Mouse (Mus musculus) liver, embryonic 11.5 days (tissue): ENCODE measurements at regions not wholly inside any gene's neighbourhood (a gene's known extent, or its start where the extent isn't known, plus 50 kb on each side); places are given as distances from the start of the nearest gene placed in this dataset.

ENCODE experiments used
- ATAC-seq: fragments of 200-750 bp; cut with Nextera tagmentation; replicated peaks from 2 replicates; pipeline ENCODE4 v1.8.0; 2017; ENCODE audit warnings: moderate number of reproducible peaks, mild to moderate bottlenecking, moderate TSS enrichment, moderate library complexity; ENCODE audit not compliant: low FRiP score
- DNase-seq: peaks from one replicate; pipeline ENCODE4 v3.0.0-alpha.2; 2017; ENCODE audit warnings: low spot score
- H3K27ac ChIP-seq: fragments of 300-500 bp; sonication (generic); 2 replicates; pipeline ENCODE4 v1.5.1; 2014; ENCODE audit warnings: mild to moderate bottlenecking, low read depth, low read length, control low read depth
- H3K27me3 ChIP-seq: fragments of 300-500 bp; sonication (generic); replicated peaks from 2 replicates; pipeline ENCODE4 v1.6.1; 2014; ENCODE audit warnings: low read length, mixed read lengths; ENCODE audit not compliant: control insufficient read depth, insufficient read depth
- H3K36me3 ChIP-seq: fragments of 300-500 bp; sonication (generic); 2 replicates; pipeline ENCODE4 v1.6.1; 2014; ENCODE audit warnings: mild to moderate bottlenecking, low read length, moderate library complexity, mixed read lengths; ENCODE audit not compliant: control insufficient read depth, insufficient read depth
- H3K4me1 ChIP-seq: fragments of 300-500 bp; sonication (generic); replicated peaks from 2 replicates; pipeline ENCODE4 v1.6.1; 2014; ENCODE audit warnings: low read length, mixed read lengths; ENCODE audit not compliant: control insufficient read depth, insufficient read depth
- H3K4me2 ChIP-seq: fragments of 300-500 bp; sonication (generic); 2 replicates; pipeline ENCODE4 v1.6.1; 2014; ENCODE audit warnings: mild to moderate bottlenecking, control low read depth, moderate library complexity
- H3K4me3 ChIP-seq: fragments of 300-500 bp; sonication (generic); 2 replicates; pipeline ENCODE4 v1.5.1; 2014; ENCODE audit warnings: low read depth, low read length, control low read depth
- H3K9ac ChIP-seq: fragments of 300-500 bp; sonication (generic); 2 replicates; pipeline ENCODE4 v1.6.1; 2014; ENCODE audit warnings: low read depth, low read length, control low read depth
- H3K9me3 ChIP-seq: fragments of 300-500 bp; sonication (generic); 2 replicates; pipeline ENCODE4 v1.6.1; 2016; ENCODE audit warnings: low read length, inconsistent platforms, mixed read lengths; ENCODE audit not compliant: control insufficient read depth
- WGBS: fragments of 180-500 bp; shearing (Covaris S2); extraction: QIAGEN DNeasy Blood & Tissue Kit; methylation state at CpG from one replicate; pipeline ENCODE4 v1.1.7; 2014; 5-methylcytosine and 5-hydroxymethylcytosine counted together

- no peak overlapping the region for H3K27ac ChIP-seq
- H3K27me3 ChIP-seq: no peaks in the 10 kb centered on the region
- 38% methylated on average over 4 of the region's 4 CpGs for WGBS
- H3K4me2 ChIP-seq: no peak overlapping the region
- no peaks in the 10 kb centered on the region for H3K36me3 ChIP-seq
- no peaks in the 10 kb centered on the region for H3K4me1 ChIP-seq
- H3K9me3 ChIP-seq: no peaks in the 10 kb centered on the region
- H3K9ac ChIP-seq: no peak overlapping the region
- DNase-seq: no peak
- no peak overlapping the region for H3K4me3 ChIP-seq
- no peak for ATAC-seq
Measured at GRCm38 (mm10) chr2:34088832-34089231, 201.1 kb upstream of the Mvb12b start.

GRCm38 (mm10) chr2:34086130-34086529 is 198.4 kb upstream of the Mvb12b start:
- ATAC-seq: no peak
- Histone ChIP-seq H3K36me3 (no peaks in the 10 kb centered on the region), H3K4me3 (no peak overlapping the region), H3K9me3 (no peaks in the 10 kb centered on the region), H3K4me2 (no peak overlapping the region), H3K9ac (no peak overlapping the region), H3K4me1 (no peaks in the 10 kb centered on the region), H3K27me3 (no peaks in the 10 kb centered on the region), H3K27ac (no peak overlapping the region)
- no peak for DNase-seq
- WGBS: 71% methylated on average over 3 of the region's 3 CpGs

GRCm38 (mm10) chr2:34084513-34084912 is 196.8 kb upstream of the Mvb12b start:
- no peak overlapping the region for H3K9ac ChIP-seq
- H3K4me3 ChIP-seq: no peak overlapping the region
- H3K4me1 ChIP-seq: no peaks in the 10 kb centered on the region
- no peak overlapping the region for H3K27ac ChIP-seq
- no peaks in the 10 kb centered on the region for H3K9me3 ChIP-seq
- no peaks in the 10 kb centered on the region for H3K36me3 ChIP-seq
- no peak for ATAC-seq
- no peak overlapping the region for H3K4me2 ChIP-seq
- WGBS: 77% methylated on average over 1 of the region's 1 CpGs
- H3K27me3 ChIP-seq: no peaks in the 10 kb centered on the region
- DNase-seq: no peak

GRCm38 (mm10) chr2:34082486-34082885 is 194.7 kb upstream of the Mvb12b start:
- no peaks in the 10 kb centered on the region for H3K4me1 ChIP-seq
- no peak overlapping the region for H3K27ac ChIP-seq
- no peak overlapping the region for H3K4me2 ChIP-seq
- no peaks in the 10 kb centered on the region for H3K27me3 ChIP-seq
- WGBS: 67% methylated on average over 7 of the region's 7 CpGs
- H3K36me3 ChIP-seq: no peaks in the 10 kb centered on the region
- H3K4me3 ChIP-seq: no peak overlapping the region
- no peaks in the 10 kb centered on the region for H3K9me3 ChIP-seq
- ATAC-seq (no peak), DNase-seq (no peak)
- H3K9ac ChIP-seq: no peak overlapping the region

- Histone ChIP-seq H3K9me3 (no peaks in the 10 kb centered on the region), H3K9ac (no peak overlapping the region), H3K27ac (no peak overlapping the region), H3K4me1 (no peaks in the 10 kb centered on the region), H3K4me2 (no peak overlapping the region), H3K4me3 (no peak overlapping the region), H3K27me3 (no peaks in the 10 kb centered on the region), H3K36me3 (no peaks in the 10 kb centered on the region)
- WGBS: 59% methylated on average over 3 of the region's 3 CpGs
- no peak for ATAC-seq
- no peak for DNase-seq
Measured at GRCm38 (mm10) chr2:34080176-34080575, 192.4 kb upstream of the Mvb12b start.

- Histone ChIP-seq H3K27me3 (no peaks in the 10 kb centered on the region), H3K9ac (no peak overlapping the region), H3K4me2 (no peak overlapping the region), H3K27ac (no peak overlapping the region), H3K4me3 (no peak overlapping the region), H3K4me1 (no peaks in the 10 kb centered on the region), H3K9me3 (no peaks in the 10 kb centered on the region), H3K36me3 (no peaks in the 10 kb centered on the region)
- DNase-seq: no peak
- 76% methylated on average over 12 of the region's 12 CpGs for WGBS
- ATAC-seq: no peak
Measured at GRCm38 (mm10) chr2:34079282-34079681, 191.5 kb upstream of the Mvb12b start.

- DNase-seq (no peak), ATAC-seq (no peak)
- Histone ChIP-seq H3K9me3 (no peaks in the 10 kb centered on the region), H3K9ac (no peak overlapping the region), H3K4me2 (no peak overlapping the region), H3K4me3 (no peak overlapping the region), H3K4me1 (no peaks in the 10 kb centered on the region), H3K27me3 (no peaks in the 10 kb centered on the region), H3K27ac (no peak overlapping the region), H3K36me3 (no peaks in the 10 kb centered on the region)
- 62% methylated on average over 4 of the region's 4 CpGs for WGBS
Measured at GRCm38 (mm10) chr2:34078875-34079262, 191.1 kb upstream of the Mvb12b start.

GRCm38 (mm10) chr2:34078248-34078874 is 190.6 kb upstream of the Mvb12b start:
- no peaks in the 10 kb centered on the region for H3K27me3 ChIP-seq
- DNase-seq: no peak
- no peak overlapping the region for H3K9ac ChIP-seq
- no peak overlapping the region for H3K4me2 ChIP-seq
- H3K9me3 ChIP-seq: no peaks in the 10 kb centered on the region
- no peak overlapping the region for H3K4me3 ChIP-seq
- ATAC-seq: no peak
- 58% methylated on average over 3 of the region's 3 CpGs for WGBS
- no peak overlapping the region for H3K27ac ChIP-seq
- no peaks in the 10 kb centered on the region for H3K36me3 ChIP-seq
- no peaks in the 10 kb centered on the region for H3K4me1 ChIP-seq

GRCm38 (mm10) chr2:34076346-34076745 is 188.6 kb upstream of the Mvb12b start:
- Histone ChIP-seq H3K36me3 (no peaks in the 10 kb centered on the region), H3K4me3 (no peak overlapping the region), H3K4me2 (no peak overlapping the region), H3K9ac (no peak overlapping the region), H3K27ac (no peak overlapping the region), H3K9me3 (no peaks in the 10 kb centered on the region), H3K4me1 (no peaks in the 10 kb centered on the region), H3K27me3 (no peaks in the 10 kb centered on the region)
- ATAC-seq: no peak
- DNase-seq: no peak
- 52% methylated on average over 4 of the region's 4 CpGs for WGBS
